Mouse (Mus musculus): Measurements from ENCODE around the gene Msmp.
"Not testable (repeated sequence)": the region's sequence is repeated elsewhere in the genome, so short reads cannot be mapped to it uniquely, and the experiment has no call there.

The Msmp gene

DNA sequence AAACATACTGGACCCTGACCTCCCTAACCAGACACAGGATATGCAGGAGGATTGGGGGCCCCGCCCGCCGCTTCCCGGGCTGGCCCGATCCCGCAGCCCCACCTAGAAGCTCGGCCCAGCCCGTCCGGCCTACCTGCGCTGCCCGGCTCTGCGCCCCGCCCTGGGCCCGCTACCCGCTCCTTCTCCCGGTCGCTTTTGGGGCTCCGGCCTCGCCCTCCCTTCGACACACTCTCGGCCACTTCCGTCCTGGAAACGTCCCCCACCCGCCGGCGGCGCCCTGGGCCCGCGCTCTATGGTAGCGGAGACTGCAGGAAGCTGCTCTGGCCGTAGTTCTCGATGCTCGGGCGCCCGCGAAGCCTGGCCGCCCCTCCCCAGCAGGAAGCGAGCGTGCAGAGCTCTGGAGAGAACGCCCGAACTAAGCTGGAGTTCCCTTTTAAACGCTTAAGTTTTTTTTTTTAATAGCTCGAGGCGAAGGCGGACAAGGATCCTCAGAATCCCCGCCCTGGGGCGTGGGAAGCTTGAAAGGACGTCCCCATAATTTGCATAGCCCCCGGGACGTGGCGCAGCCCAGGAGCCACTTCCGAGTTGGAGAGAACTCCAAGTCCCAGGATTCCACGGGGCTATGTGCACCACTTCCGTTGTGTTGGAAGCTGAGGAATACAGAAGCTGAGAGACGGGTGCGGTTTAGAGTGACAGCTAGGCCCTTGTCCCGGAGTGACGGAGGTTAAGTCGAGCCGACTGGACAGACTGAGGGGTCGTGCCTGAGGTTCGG lies 22.1 kb downstream of the Msmp start, which contains the start of the genes Creb3 and Tln1:
TSS of gene Creb3 (plus strand) at position 336 of the 772 bp plus-strand sequence.
TSS of gene Tln1 (minus strand) at position 695 of the 772 bp plus-strand sequence.
- peak; percentile 89 to 90 for DNase-seq (ENCODE audit: low spot score in 2 of 2)

DNA sequence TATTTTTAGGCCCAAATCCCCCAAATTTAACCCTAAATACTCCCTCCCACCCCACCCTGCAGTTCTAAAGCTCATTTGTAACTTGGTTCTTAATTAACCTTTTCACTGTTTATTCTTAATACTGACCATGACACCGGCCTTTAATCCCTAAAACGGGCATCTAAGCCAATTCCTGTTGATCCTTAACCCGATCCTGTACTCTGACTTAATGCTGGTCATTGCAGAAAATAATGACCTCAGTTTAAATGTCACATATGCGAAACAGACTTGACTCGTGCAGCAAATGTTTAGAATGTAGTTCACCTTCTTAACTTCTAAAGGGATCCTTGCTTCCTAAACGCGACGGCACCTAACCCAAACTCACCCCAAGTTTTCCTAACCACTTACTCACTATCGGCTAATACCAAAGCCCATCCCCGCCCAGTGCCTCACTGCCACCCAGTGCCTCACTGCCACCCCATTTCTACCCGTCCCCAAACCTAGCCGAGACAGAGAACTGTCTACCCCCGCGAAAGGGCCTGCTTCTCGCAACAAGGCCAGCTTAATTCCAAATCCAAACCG lies 22.8 kb downstream of the Msmp start:
- DNase-seq (ENCODE audit: low spot score in 2 of 2), result no peak

DNA sequence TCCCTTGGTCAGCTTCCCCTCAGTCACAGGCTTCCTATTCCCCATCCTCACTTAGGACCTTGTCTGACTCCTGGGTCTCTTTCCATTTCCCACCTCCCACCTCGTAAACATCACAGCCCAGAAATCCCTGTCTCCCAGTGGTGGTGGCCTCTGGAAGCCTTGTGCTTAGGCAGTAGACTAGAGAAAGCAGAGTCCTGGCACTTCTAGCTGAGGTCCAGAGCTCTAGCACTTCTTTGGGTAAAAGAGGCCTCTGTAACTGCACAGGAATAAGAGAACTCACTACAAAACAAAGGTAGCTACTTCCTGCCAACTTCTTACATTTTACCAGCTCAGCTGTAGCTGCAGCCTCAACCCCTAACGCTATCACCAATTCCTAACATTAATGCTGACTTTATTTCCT lies 23.3 kb downstream of the Msmp start:
- peak in 1 of 2 experiments; percentile 22 for DNase-seq (ENCODE audit: low spot score in 2 of 2)

DNA sequence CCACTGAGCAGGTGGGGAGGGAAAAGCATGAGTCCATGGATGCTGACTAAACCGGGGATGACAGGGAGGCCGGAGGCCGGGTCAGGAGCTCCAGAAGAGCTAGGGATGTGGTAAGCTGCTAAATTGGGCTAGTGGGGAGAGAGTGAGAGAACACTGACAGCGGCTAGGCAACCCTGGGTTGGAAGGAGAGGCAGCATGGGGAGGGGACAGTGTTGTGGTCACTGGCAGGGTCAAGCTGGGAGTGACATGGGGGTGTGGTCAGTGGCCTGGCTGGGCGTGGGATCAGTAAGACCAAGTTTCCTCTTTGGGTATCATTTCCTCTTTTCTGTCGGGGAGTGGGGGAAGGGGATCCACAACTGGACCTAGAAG lies 24.1 kb downstream of the Msmp start:
- DNase-seq (ENCODE audit: low spot score in 2 of 2), result no peak

DNA sequence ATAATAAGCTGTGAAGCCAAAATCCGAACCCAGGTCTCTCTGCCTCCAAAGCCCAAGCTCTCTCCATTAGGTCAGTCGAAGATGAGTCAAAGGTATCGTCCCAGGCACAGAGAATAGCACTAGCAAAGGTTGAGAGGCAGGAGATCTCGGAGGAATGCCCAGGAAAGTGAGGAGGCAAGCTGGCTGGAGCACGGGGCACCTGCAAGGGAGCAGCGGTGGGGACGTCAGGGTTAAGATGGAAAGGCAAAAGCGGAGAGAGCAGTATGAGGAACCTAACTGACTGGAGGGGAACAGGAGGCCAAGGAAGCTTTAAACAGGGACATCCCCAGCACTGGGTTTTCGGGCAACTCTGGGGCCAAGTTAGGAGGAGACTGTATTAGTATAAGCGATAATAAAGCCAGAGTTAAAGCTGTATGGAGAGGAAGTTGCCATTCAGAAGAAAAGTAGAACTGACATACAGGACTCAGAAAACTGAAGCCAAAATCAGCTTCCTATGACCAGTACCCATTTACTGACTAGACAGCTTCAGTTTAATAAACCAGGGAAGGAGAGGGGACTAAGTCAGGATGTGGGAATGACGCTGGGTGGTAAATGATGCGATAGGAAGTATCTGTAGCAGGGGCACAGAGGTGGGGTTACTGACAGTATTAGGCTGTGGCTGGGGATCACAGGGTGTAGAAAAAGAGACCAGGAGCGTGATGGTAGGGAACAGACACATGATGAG lies 24.6 kb downstream of the Msmp start:
- DNase-seq (ENCODE audit: low spot score in 2 of 2), result no peak

DNA sequence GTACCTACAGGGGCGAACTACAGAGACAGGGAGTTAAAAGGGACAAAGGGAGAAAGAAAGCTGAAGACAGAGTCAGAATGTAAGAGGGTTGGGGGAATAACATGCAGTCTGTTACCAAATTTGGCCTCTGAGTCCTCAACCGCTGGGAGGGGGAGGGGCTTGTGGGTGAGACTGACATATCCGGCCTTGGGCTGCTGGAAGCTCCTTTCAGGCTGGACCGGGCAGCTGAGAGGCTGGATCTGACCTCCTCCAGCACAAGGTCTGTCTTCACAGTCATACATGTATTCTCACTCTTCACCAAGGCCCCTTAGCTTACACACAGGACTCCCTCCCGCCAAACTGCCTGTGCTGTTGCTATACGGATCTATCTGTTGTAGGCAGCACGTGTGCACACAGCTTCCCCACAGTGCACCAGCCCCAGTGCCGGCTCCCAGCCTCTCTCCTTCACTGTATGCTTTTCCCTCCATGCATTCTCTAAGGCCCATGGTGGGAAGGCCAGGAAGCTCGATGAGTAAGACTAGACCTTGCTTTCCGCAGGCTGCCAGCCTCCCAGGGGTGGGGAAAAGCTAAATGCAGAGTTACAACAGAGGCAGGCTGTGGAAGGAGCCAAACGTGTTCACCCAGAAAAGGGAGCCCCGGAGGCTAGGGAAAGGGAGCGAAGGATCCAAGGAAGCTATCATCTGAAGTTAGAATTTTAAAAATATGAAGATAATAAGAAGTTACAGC lies 25.5 kb downstream of the Msmp start:
- peak; percentile 47 to 54 for DNase-seq (ENCODE audit: low spot score in 2 of 2)

DNA sequence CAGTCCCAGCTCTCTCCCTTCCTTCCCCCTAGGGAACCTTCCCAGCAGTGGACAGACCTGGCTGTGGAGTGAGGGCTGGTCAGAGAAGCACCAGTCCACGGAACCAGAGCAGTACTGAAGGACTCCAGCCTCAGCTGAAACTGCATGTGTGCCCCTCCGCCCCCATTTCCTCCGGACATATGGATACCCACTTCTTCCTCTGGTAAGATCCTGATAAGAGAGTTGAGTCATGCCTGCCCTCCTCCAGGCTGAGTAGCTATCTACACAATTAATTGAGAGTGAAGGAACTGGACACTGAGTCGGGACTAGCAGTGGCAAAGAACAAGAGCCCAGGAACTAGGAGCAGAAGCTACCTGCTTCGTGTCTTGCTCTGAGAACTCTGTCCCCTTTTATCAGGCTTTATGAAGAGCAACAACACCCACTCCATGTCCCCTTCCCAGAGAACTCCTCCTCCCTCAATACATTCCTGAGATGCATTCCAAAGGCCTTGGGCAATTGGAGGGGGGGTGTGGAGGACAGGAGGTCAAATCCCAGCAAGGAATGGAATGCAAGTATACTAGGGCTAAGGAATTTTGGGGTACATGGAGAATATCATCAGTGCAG lies 26.2 kb downstream of the Msmp start:
- DNase-seq (ENCODE audit: low spot score in 2 of 2), result no peak

DNA sequence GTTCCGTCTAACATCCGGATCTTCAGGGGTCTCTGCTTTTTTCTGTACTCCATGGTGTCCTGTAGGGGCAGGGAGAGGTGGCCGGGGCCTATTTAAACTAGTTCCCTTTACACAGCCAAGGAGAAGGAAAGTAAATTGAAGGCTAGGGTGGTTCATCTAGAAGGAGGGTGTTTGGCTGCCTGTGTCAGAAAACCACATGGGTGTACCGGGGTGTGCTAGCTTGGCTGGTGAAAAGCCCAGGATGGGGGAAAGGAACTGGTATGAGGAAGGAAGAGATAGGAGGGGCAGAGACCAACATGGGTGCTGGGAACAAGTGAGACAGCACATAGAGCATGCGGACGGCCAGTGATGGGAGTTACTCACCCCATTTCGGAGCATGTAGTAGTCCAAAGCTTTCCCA lies 28.4 kb downstream of the Msmp start:
- no peak for DNase-seq (ENCODE audit: low spot score in 2 of 2)

DNA sequence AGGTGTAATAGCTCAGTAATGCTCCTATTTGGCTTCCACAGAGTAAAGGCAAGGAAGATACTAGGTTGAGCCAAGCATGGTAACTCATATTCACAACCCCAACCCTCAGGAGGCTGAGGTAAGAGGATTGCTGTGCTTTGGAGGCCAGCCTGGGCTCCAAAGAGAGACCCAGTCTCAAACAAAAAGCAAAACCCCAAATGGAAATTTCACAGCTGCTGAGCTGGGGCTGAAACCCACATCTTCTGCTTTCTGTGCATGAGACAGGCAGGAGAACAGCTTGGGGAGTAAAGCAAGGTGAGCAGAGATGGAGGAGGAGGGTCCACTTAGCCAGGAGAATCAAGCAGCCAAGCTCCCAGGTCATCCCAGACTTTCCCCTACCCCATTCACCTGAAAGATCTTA lies 30.4 kb downstream of the Msmp start:
- no peak for DNase-seq (ENCODE audit: low spot score in 2 of 2)

DNA sequence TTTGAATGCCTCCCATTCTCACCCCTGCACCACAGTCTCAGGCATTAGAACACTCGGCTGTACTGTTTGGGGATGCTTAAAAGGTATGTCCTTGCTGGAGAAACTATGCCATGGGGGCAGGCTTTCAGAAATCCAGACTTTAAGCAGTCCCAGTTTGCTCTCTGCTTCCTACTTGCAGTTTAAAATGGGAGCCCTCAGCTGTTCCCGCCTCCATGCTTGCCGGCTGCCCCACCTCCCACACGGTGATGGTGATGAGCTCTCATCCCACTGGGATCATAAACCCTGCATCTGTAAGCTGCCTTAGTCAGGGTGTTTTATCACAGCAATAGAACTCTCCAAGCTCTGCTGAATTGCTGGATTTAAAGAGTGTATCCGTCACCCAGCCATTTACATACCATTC lies 31.9 kb downstream of the Msmp start:
- no peak for DNase-seq (ENCODE audit: low spot score in 2 of 2)

DNA sequence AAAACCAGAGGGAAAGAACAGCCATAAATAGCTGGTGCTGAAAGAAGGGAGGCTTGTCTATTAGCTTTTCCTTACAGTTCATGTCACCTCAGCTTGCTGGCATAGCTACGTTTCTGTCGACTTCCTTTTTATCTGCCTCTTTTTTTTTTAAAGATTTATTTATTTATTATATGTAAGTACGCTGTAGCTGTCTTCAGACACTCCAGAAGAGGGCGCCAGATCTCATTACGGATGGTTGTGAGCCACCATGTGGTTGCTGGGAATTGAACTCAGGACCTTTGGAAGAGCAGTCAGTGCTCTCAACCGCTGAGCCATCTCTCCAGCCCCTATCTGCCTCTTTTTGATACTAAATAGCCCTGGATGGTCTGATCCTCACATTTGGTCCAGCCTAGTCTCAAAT lies 32.4 kb downstream of the Msmp start:
- DNase-seq (ENCODE audit: low spot score in 2 of 2), result not testable (repeated sequence)

DNA sequence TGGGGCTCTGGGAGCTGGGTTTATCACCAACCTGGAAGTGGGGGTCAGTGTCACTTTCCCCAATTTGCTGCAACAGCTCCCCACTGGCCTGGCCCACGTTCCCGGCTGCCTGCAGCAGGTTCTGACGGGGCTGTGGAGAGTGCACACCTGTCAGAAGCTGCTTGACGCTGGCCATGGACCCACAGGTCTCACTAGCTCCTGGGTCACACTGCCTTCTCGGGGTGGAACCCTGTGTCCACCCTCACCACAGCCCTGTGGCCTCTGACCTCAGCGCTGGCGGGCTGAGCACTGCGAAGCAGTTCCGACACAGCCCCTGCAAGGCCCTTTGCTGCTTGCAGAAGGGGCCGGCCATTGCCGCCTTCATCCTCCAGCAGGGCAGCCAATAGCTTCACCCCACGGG lies 35.2 kb downstream of the Msmp start:
- no peak for DNase-seq (ENCODE audit: low spot score in 2 of 2)

DNA sequence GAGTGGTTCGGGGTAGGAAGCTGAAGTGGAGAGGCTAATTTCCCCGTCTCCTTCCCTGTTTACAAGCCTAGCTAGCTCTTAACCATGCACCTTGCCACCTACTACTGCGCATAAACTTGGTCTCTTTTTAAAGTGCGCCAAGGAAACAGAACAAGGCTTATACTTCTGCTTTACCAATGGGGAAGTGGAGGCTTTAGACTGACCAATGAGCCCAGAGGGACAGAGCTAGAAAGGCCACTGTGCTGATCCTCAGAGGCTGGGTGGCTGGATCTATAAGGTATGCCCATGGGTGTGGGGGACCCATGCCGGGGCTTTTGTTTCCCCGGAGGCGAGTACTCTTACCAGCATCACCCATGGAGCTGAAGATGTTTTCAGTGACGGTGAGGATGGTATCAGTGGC lies 37.1 kb downstream of the Msmp start:
- no peak for DNase-seq (ENCODE audit: low spot score in 2 of 2)

DNA sequence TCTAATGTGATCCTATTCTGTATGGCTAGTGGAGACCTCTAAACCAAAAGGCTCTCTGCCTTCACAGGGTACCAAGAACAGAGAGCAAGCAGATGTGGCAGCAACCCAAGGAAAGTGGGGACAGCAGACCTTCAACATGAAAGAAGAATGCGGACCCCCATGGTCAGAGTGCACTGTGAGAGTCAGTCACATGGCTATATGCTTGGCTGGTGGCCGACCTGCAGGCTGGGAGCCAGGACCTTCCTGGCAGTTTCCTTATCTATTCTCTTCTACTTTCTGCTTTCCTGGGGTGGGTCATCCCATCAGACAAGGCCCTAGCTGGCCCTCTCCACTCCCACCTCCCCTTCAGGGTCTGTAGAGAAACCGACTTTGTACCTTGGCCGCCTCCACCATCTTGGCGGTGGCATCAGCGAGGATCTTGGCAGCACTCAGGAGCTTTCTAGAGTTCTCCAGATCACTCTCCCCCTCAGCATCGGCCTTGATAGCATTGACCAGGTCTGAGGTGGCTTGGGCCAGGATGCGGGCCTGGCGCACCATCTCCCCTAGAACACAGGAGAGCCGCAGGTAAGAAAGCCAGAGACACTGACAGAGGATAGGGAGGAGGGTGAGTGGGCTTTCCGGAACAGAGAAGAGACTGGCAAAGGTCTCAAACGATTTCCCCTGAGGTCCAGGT lies 37.8 kb downstream of the Msmp start:
- no peak for DNase-seq (ENCODE audit: low spot score in 2 of 2)

DNA sequence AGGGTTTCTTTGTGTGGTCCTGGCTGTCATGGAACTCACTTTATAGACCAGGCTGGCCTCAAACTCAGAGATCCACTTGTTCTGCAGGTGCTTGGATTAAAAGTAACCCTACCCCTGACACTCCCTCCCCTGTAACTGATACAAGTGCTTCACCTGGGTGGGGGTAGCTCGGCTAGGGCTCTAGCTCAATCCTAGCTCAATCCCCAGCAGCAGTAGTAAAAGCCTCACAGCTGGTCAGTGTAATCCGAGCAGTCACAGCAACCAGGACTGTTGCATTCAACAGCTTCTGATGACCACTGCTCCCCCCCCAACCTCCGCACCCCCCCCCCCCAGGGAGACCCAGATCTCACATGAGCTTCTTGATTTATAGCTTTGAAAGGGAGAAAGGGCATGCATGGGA lies 42.2 kb downstream of the Msmp start:
- no peak for DNase-seq (ENCODE audit: low spot score in 2 of 2)

DNA sequence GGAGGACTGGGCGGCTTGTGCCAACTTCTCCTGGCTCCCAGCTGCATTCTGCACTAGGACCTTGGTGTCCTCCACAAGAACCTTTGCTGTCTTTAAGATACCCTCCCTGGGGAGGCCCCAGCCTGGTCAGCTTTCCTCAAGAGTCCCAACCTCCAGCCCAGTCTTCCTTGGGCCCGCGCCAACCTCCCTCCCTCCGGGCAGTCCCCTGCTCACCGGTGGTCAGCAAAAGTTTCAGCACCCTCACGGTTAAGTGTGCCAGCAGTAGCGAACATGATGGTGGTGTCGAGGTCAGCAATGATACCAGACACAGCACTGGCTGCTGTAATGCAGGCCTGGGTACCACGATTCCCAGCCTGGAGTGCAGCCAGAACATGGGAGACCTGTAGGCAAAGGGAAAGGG lies 48.3 kb downstream of the Msmp start:
- no peak for DNase-seq (ENCODE audit: low spot score in 2 of 2)

DNA sequence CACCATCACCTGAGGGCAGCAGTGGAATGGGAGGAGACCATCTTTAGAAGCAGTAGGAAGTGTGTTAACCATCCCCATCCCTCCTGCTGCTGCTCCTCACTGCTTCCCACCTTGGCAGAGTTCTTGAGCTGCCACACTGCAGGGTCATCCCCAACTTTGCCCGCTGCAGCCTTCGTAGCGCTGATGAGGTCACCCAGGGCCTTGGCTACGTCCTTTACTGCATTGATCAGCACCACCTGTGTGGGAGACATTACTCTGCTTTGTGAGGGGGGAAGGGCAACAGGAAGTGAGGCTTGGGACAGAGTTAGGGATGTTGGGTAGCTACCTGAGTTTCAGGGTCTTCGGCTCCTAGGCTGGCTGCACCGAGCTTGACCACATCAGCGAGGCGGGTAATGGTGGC lies 48.7 kb downstream of the Msmp start:
- no peak for DNase-seq (ENCODE audit: low spot score in 2 of 2)

DNA sequence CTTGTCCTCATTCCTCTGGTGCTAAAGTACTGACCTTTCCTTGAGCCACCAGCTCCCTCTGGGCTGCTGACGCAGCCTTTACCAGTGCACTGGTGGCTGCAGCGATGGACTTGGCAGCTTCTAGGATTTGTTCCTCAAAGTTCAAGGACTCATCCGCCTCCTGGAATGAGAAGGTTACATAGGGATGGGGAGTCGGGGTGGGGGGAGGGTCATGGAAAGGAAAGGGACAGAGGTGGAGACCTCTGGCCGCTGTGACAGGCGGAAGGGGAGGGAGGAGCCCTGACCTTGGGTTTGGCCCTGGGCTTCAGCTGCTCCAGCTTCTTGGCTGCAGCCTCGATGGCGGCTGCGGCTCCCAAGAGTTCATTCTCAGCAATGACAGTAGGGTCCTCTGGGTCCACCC lies 51.0 kb downstream of the Msmp start:
- no peak for DNase-seq (ENCODE audit: low spot score in 2 of 2)

Measured in thymus, postnatal 10 days (tissue).